Mouse (Mus musculus): Measurements from ENCODE around the gene CK137956. TPM values are rescaled to one million over a fixed set of nuclear protein-coding genes. Genes with fewer than 3 reads are reported as not detected.

The CK137956 gene
- polyA plus RNA-seq (2012; rRNA removed), result not detected in 2 replicates

GRCm38 (mm10) chr4:127970901-127971868, at the start of gene CK137956:
Gene CK137956 (minus strand): TSS chr4:127970951.

GRCm38 (mm10) chr4:127987784-127988455, 17.2 kb upstream of the CK137956 start, which contains the start of gene Csmd2:
Gene Csmd2 (plus strand): TSS chr4:127987857.

Other genes with a start within 250 kb of the CK137956 start
- gene Csmd2, start 16.9 kb upstream of the CK137956 start, polyA plus RNA-seq (2012; rRNA removed), result 0.01 and 0.02 TPM in 2 replicates

All from liver, embryonic 14 days (tissue).